Mouse (Mus musculus) bone marrow, adult 2 months (tissue): Measurements from ENCODE around the gene Polq. TPM values are rescaled to one million over a fixed set of nuclear protein-coding genes. Genes with fewer than 3 reads are reported as not detected.
"Not testable (repeated sequence)": the region's sequence is repeated elsewhere in the genome, so short reads cannot be mapped to it uniquely, and the experiment has no call there.

Experiments
- H3K27ac ChIP-seq: fragments of 200-500 bp; 2 replicates; pipeline ENCODE4 v1.5.1; 2012; ENCODE audit warnings: low read depth, mild to moderate bottlenecking, control low read depth, inconsistent platforms, low read length; ENCODE audit not compliant: control insufficient read depth, poor library complexity, insufficient read depth
- H3K4me1 ChIP-seq: fragments of 200-500 bp; 2 replicates; pipeline ENCODE4 v1.6.1; 2011; ENCODE audit warnings: low read length; ENCODE audit not compliant: control insufficient read depth, insufficient read depth
- H3K4me3 ChIP-seq: fragments of 200-500 bp; replicated peaks from 2 replicates; pipeline ENCODE3; 2011; ENCODE audit warnings: mild to moderate bottlenecking, low read depth, low read length, control low read depth; ENCODE audit not compliant: control insufficient read depth
- CTCF ChIP-seq: fragments of 200-500 bp; IDR thresholded peaks from 2 replicates; pipeline ENCODE4 v1.5.1; 2011; ENCODE audit warnings: low read length, control low read depth; ENCODE audit not compliant: control insufficient read depth, insufficient read depth
- POLR2A ChIP-seq: fragments of 200-500 bp; IDR thresholded peaks from 2 replicates; pipeline ENCODE4 v1.6.1; 2011; ENCODE audit warnings: low read depth, mild to moderate bottlenecking, control low read depth, low read length, borderline replicate concordance; ENCODE audit not compliant: control insufficient read depth
- WGBS: fragments of 180-500 bp; shearing (Covaris S2); methylation state at CpG from one replicate; pipeline ENCODE4 v1.1.7; 2018; 5-methylcytosine and 5-hydroxymethylcytosine counted together
- polyA plus RNA-seq: library from polyadenylated mRNA; stranded (reverse); fragments of >200 nt; gene quantifications from 2 replicates; pipeline ENCODE4 v1.2.4, GENCODE M21; 2011; ENCODE audit warnings: low replicate concordance; ENCODE audit not compliant: missing spikeins, insufficient read depth, insufficient read length

The Polq gene
- polyA plus RNA-seq, 1 experiment: 21.6 TPM

GRCm38 (mm10) chr16:37034751-37035150 lies 23.2 kb downstream of the Polq start:
- TF ChIP-seq POLR2A (no peak), CTCF (no peak)
- H3K4me1 ChIP-seq: no peaks in the 10 kb centered on the region
- no peak overlapping the region for H3K27ac ChIP-seq
- no peak overlapping the region for H3K4me3 ChIP-seq
- 94% methylated on average over 8 of the region's 8 CpGs for WGBS

- H3K27ac ChIP-seq: no peak overlapping the region
- no peak for TF ChIP-seq POLR2A
- TF ChIP-seq CTCF: no peak
- no peak overlapping the region for H3K4me3 ChIP-seq
- no peaks in the 10 kb centered on the region for H3K4me1 ChIP-seq
- 89% methylated on average over 3 of the region's 3 CpGs for WGBS
Observed at GRCm38 (mm10) chr16:37059631-37060030, 48.0 kb downstream of the Polq start.

GRCm38 (mm10) chr16:37061261-37061660 lies 49.7 kb downstream of the Polq start:
- no peaks in the 10 kb centered on the region for H3K4me1 ChIP-seq
- TF ChIP-seq CTCF (no peak), POLR2A (no peak)
- no peak overlapping the region for H3K27ac ChIP-seq
- 94% methylated on average over 4 of the region's 4 CpGs for WGBS
- H3K4me3 ChIP-seq: no peak overlapping the region

GRCm38 (mm10) chr16:37072354-37072753 lies 60.8 kb downstream of the Polq start:
- Histone ChIP-seq H3K27ac (no peak overlapping the region), H3K4me3 (no peak overlapping the region), H3K4me1 (no peaks in the 10 kb centered on the region)
- 64% methylated on average over 5 of the region's 5 CpGs for WGBS
- no peak for TF ChIP-seq POLR2A

GRCm38 (mm10) chr16:37089648-37090047 lies 78.1 kb downstream of the Polq start:
- no peak overlapping the region for H3K27ac ChIP-seq
- H3K4me3 ChIP-seq: no peak overlapping the region
- no peaks in the 10 kb centered on the region for H3K4me1 ChIP-seq
- TF ChIP-seq CTCF (no peak), POLR2A (no peak)
- 94% methylated on average over 1 of the region's 1 CpGs for WGBS

- Histone ChIP-seq H3K27ac (no peak overlapping the region), H3K4me3 (no peak overlapping the region), H3K4me1 (no peaks in the 10 kb centered on the region)
- no peak for TF ChIP-seq POLR2A
- no peak for TF ChIP-seq CTCF
- WGBS: 69% methylated on average over 4 of the region's 4 CpGs
Observed at GRCm38 (mm10) chr16:37094169-37094833, 82.7 kb downstream of the Polq start.

GRCm38 (mm10) chr16:37108763-37109162 lies 97.2 kb downstream of the Polq start:
- TF ChIP-seq POLR2A: no peak
- TF ChIP-seq CTCF: no peak
- WGBS: 15% methylated on average over 5 of the region's 5 CpGs

GRCm38 (mm10) chr16:37109285-37109684 lies 97.7 kb downstream of the Polq start:
- 17% methylated on average over 3 of the region's 3 CpGs for WGBS
- TF ChIP-seq POLR2A: no peak
- 0 out of 2 replicates have a peak, but pooled peaks have one; percentile 14 for TF ChIP-seq CTCF
- Histone ChIP-seq H3K4me1 (no peaks in the 10 kb centered on the region), H3K27ac (no peak overlapping the region), H3K4me3 (no peak overlapping the region)

More at GRCm38 (mm10) chr16:37108763-37109162, 97.2 kb downstream of the Polq start:
- H3K4me1 ChIP-seq: no peaks in the 10 kb centered on the region
- H3K4me3 ChIP-seq: no peak overlapping the region
- no peak overlapping the region for H3K27ac ChIP-seq

- 78% methylated on average over 1 of the region's 1 CpGs for whole genome bisulfite sequencing
- H3K27ac ChIP-seq: not testable (repeated sequence)
Observed at GRCm38 (mm10) chr16:37125190-37125589, 113.6 kb downstream of the Polq start.

More at GRCm38 (mm10) chr16:37125190-37125589, 113.6 kb downstream of the Polq start:
- H3K4me1 ChIP-seq, H3K4me3 ChIP-seq: not testable (repeated sequence)

Other genes starting within 250 kb of the Polq start
- gene Slc15a2, start 226.8 kb upstream of the Polq start, polyA plus RNA-seq: 6.7 and 12.6 TPM in 2 replicates
- 16.7 and 20.4 TPM in 2 replicates for gene Iqcb1, start 183.4 kb upstream of the Polq start, polyA plus RNA-seq
- 3.5 and 9.2 TPM in 2 replicates for gene Eaf2, start 136.8 kb upstream of the Polq start, polyA plus RNA-seq
- gene Golgb1, start 136.6 kb upstream of the Polq start, polyA plus RNA-seq: 10.4 and 14.5 TPM in 2 replicates
- 88.0 and 129 TPM in 2 replicates for gene Hcls1, start 76.8 kb upstream of the Polq start, polyA plus RNA-seq
- gene Fbxo40, start 21.3 kb upstream of the Polq start, polyA plus RNA-seq: not detected in 2 replicates